Mouse (Mus musculus): ENCODE results near the gene Rif1. TPM values are rescaled to one million over a fixed set of nuclear protein-coding genes. Genes with fewer than 3 reads are reported as not detected.

The Rif1 gene
- polyA plus RNA-seq, 1 experiment from 2014 or later, result 17.5 TPM

Other genes with a start within 250 kb of the Rif1 start
- gene Rbm43, start 137.7 kb upstream of the Rif1 start, polyA plus RNA-seq (2015; fragmentation: Nextera tagmentation; extraction: Ambion mirVana), result 23.4 and 29.3 TPM in 2 replicates
- gene Nmi, start 99.3 kb upstream of the Rif1 start, polyA plus RNA-seq (2015; fragmentation: Nextera tagmentation; extraction: Ambion mirVana), result 10.6 and 13.6 TPM in 2 replicates
- 0.38 and 0.43 TPM in 2 replicates for gene Tnfaip6, start 34.8 kb upstream of the Rif1 start, polyA plus RNA-seq (2015; fragmentation: Nextera tagmentation; extraction: Ambion mirVana)